Mouse (Mus musculus) MEL (cell line): ENCODE measurements around the gene Sipa1l1. TPM values are rescaled to one million over a fixed set of nuclear protein-coding genes. Genes with fewer than 3 reads are reported as not detected.

Source experiments
- DNase-seq: peaks from one replicate; pipeline ENCODE4 v3.0.0; 2011; ENCODE audit warnings: low read depth, low spot score
- H3K27ac ChIP-seq: 2 replicates; pipeline ENCODE4 v1.5.1; 2012; ENCODE audit warnings: low read depth, mild to moderate bottlenecking, control low read depth, low read length, moderate library complexity; ENCODE audit not compliant: control insufficient read depth
- H3K27me3 ChIP-seq, 2 experiments: fragments of 150-350 bp in 1 of 2; sonication (generic) in 1 of 2; 2 replicates each; pipeline ENCODE4 v1.6.1; 2012; ENCODE audit warnings: low read length in 2 of 2, mild to moderate bottlenecking in 2 of 2, improper control_type of control experiment in 1 of 2, moderate library complexity in 1 of 2; ENCODE audit not compliant: insufficient read depth in 2 of 2, control insufficient read depth in 1 of 2
- H3K36me3 ChIP-seq, 2 experiments: 2 replicates each; pipeline ENCODE4 v1.6.1; 2012 to 2014; ENCODE audit warnings: low read length in 2 of 2, improper control_type of control experiment in 1 of 2, inconsistent platforms in 1 of 2, mild to moderate bottlenecking in 1 of 2; ENCODE audit not compliant: insufficient read depth in 2 of 2, control insufficient read depth in 1 of 2
- H3K4me1 ChIP-seq, 2 experiments: fragments of 150-350 bp in 1 of 2; sonication (generic) in 1 of 2; 2 replicates each; pipeline ENCODE4 v1.6.1; 2012; ENCODE audit warnings: low read length in 2 of 2, improper control_type of control experiment in 1 of 2, mild to moderate bottlenecking in 1 of 2; ENCODE audit not compliant: insufficient read depth in 2 of 2, control insufficient read depth in 1 of 2
- H3K4me3 ChIP-seq, 2 experiments: fragments of 150-350 bp in 1 of 2; sonication (generic) in 1 of 2; 2 replicates each; pipeline ENCODE4 v1.5.1; 2012; ENCODE audit warnings: low read depth in 2 of 2, low read length in 2 of 2, mild to moderate bottlenecking in 2 of 2, moderate library complexity in 2 of 2, control low read depth in 1 of 2, improper control_type of control experiment in 1 of 2; ENCODE audit not compliant: control insufficient read depth in 1 of 2, insufficient read depth in 1 of 2
- H3K79me2 ChIP-seq: 2 replicates; pipeline ENCODE4 v1.6.1; 2012; ENCODE audit warnings: mild to moderate bottlenecking, low read length, moderate library complexity; ENCODE audit not compliant: control insufficient read depth, poor library complexity, insufficient read depth
- H3K9ac ChIP-seq: 2 replicates; pipeline ENCODE4 v1.6.1; 2012; ENCODE audit warnings: low read depth, mild to moderate bottlenecking, control low read depth, low read length, moderate library complexity; ENCODE audit not compliant: control insufficient read depth, poor library complexity, severe bottlenecking
- H3K9me3 ChIP-seq: fragments of 150-350 bp; sonication (generic); replicated peaks from 2 replicates; pipeline ENCODE4 v1.6.1; 2012; ENCODE audit warnings: mild to moderate bottlenecking, low read length, improper control_type of control experiment, moderate library complexity; ENCODE audit not compliant: insufficient read depth
- BHLHE40 ChIP-seq: IDR thresholded peaks from 2 replicates; pipeline ENCODE4 v1.6.1; 2012; ENCODE audit warnings: low read depth, mild to moderate bottlenecking, inconsistent platforms, low read length, improper control_type of control experiment, borderline replicate concordance
- CHD1 ChIP-seq: IDR thresholded peaks from 2 replicates; pipeline ENCODE4 v1.6.1; 2012; ENCODE audit warnings: low read depth, mild to moderate bottlenecking, inconsistent platforms, low read length, improper control_type of control experiment
- CHD2 ChIP-seq: IDR thresholded peaks from 2 replicates; pipeline ENCODE4 v1.6.1; 2011; ENCODE audit warnings: low read length, improper control_type of control experiment
- CTCF ChIP-seq, 3 experiments: IDR thresholded peaks in 2 of 3; conservative IDR thresholded peaks in 1 of 3; 2 replicates each; pipeline ENCODE4 v1.5.1; 2011 to 2012; ENCODE audit warnings: low read length in 3 of 3, low read depth in 2 of 3, mild to moderate bottlenecking in 2 of 3, improper control_type of control experiment in 1 of 3, inconsistent platforms in 1 of 3, mixed read lengths in 1 of 3, moderate library complexity in 1 of 3; ENCODE audit not compliant: control insufficient read depth in 1 of 3, insufficient read depth in 1 of 3, poor library complexity in 1 of 3, severe bottlenecking in 1 of 3
- E2F4 ChIP-seq: IDR thresholded peaks from 2 replicates; pipeline ENCODE4 v1.6.1; 2011; ENCODE audit warnings: low read depth, low read length, improper control_type of control experiment, borderline replicate concordance
- ELF1 ChIP-seq: IDR thresholded peaks from 2 replicates; pipeline ENCODE4 v1.6.1; 2014; ENCODE audit warnings: low read depth, mild to moderate bottlenecking, inconsistent platforms, low read length, improper control_type of control experiment, moderate library complexity
- HCFC1 ChIP-seq: IDR thresholded peaks from 2 replicates; pipeline ENCODE4 v1.6.1; 2012; ENCODE audit warnings: low read depth, mild to moderate bottlenecking, inconsistent platforms, low read length, improper control_type of control experiment, moderate library complexity
- JUND ChIP-seq: IDR thresholded peaks from 2 replicates; pipeline ENCODE4 v1.6.1; 2011; ENCODE audit warnings: low read depth, mild to moderate bottlenecking, improper control_type of control experiment, low read length
- KAT2A ChIP-seq: conservative IDR thresholded peaks from 2 replicates; pipeline ENCODE4 v1.6.1; 2012; ENCODE audit warnings: low read depth, low read length, improper control_type of control experiment, inconsistent platforms
- MAX ChIP-seq: IDR thresholded peaks from 2 replicates; pipeline ENCODE4 v1.6.1; 2011; ENCODE audit warnings: low read length, improper control_type of control experiment
- MEF2A ChIP-seq: IDR thresholded peaks from 2 replicates; pipeline ENCODE4 v1.6.1; 2014; ENCODE audit warnings: low read depth, mild to moderate bottlenecking, inconsistent platforms, low read length, improper control_type of control experiment; ENCODE audit not compliant: poor library complexity, insufficient replicate concordance, severe bottlenecking; ENCODE audit errors: extremely low read depth
- MYB ChIP-seq: IDR thresholded peaks from 2 replicates; pipeline ENCODE4 v1.6.1; 2011; ENCODE audit warnings: mild to moderate bottlenecking, low read depth, low read length, improper control_type of control experiment
- MYC ChIP-seq: IDR thresholded peaks from 2 replicates; pipeline ENCODE4 v1.6.1; 2011; ENCODE audit warnings: low read depth, mild to moderate bottlenecking, low read length, improper control_type of control experiment, moderate library complexity
- NRF1 ChIP-seq: IDR thresholded peaks from 2 replicates; pipeline ENCODE4 v1.6.1; 2014; ENCODE audit warnings: low read depth, mild to moderate bottlenecking, inconsistent platforms, low read length, improper control_type of control experiment, moderate library complexity; ENCODE audit not compliant: poor library complexity, insufficient read depth, severe bottlenecking
- POLR2A ChIP-seq, 2 experiments: IDR thresholded peaks; 2 replicates each; pipeline ENCODE4 v1.6.1; 2011 to 2012; ENCODE audit warnings: low read length in 2 of 2, mild to moderate bottlenecking in 2 of 2, control low read depth in 1 of 2, improper control_type of control experiment in 1 of 2, low read depth in 1 of 2, moderate library complexity in 1 of 2; ENCODE audit not compliant: control insufficient read depth in 1 of 2, insufficient read depth in 1 of 2, poor library complexity in 1 of 2
- POLR2AphosphoS5 ChIP-seq: IDR thresholded peaks from 2 replicates; pipeline ENCODE4 v1.6.1; 2012; ENCODE audit warnings: low read depth, borderline replicate concordance, mild to moderate bottlenecking, inconsistent platforms, low read length, moderate library complexity, mixed read lengths
- RAD21 ChIP-seq: IDR thresholded peaks from 2 replicates; pipeline ENCODE4 v1.6.1; 2011; ENCODE audit warnings: mild to moderate bottlenecking, low read depth, low read length, improper control_type of control experiment
- RCOR1 ChIP-seq: IDR thresholded peaks from 2 replicates; pipeline ENCODE4 v1.6.1; 2012; ENCODE audit warnings: low read depth, mild to moderate bottlenecking, inconsistent platforms, low read length, improper control_type of control experiment
- SIN3A ChIP-seq: IDR thresholded peaks from 2 replicates; pipeline ENCODE4 v1.6.1; 2012; ENCODE audit warnings: low read length, improper control_type of control experiment, inconsistent platforms
- TBP ChIP-seq: IDR thresholded peaks from 2 replicates; pipeline ENCODE4 v1.8.0; 2011; ENCODE audit warnings: low read depth, low read length, improper control_type of control experiment
- USF1 ChIP-seq: IDR thresholded peaks from 2 replicates; pipeline ENCODE4 v1.6.1; 2014; ENCODE audit warnings: low read depth, mild to moderate bottlenecking, inconsistent platforms, low read length, improper control_type of control experiment, moderate library complexity
- ZKSCAN1 ChIP-seq: IDR thresholded peaks from 2 replicates; pipeline ENCODE4 v1.6.1; 2012; ENCODE audit warnings: low read depth, mild to moderate bottlenecking, inconsistent platforms, low read length, improper control_type of control experiment, moderate library complexity
- ZMIZ1 ChIP-seq: IDR thresholded peaks from 2 replicates; pipeline ENCODE4 v1.6.1; 2012; ENCODE audit warnings: low read depth, mild to moderate bottlenecking, inconsistent platforms, low read length, improper control_type of control experiment, moderate library complexity
- ZNF384 ChIP-seq: IDR thresholded peaks from 2 replicates; pipeline ENCODE4 v1.6.1; 2012; ENCODE audit warnings: low read depth, mild to moderate bottlenecking, inconsistent platforms, low read length, improper control_type of control experiment
- polyA plus RNA-seq, 2 experiments: library from polyadenylated mRNA; stranded (reverse) in 1 of 2; unstranded in 1 of 2; fragments of >175 nt in 1 of 2; fragments of >200 nt in 1 of 2; gene quantifications; 2 replicates each; pipeline versions ENCODE4 v1.2.1 to v1.2.4; 2012; ENCODE audit warnings: low replicate concordance in 2 of 2, low read depth in 1 of 2; ENCODE audit not compliant: insufficient read length in 2 of 2, insufficient read depth in 1 of 2, missing spikeins in 1 of 2
- total RNA-seq: library from RNA; depleted of rRNA; stranded (reverse); fragments of 300-350 nt; gene quantifications from 2 replicates; pipeline ENCODE4 v1.2.3, GENCODE M21; 2012

Sipa1l1 gene
- total and polyA plus RNA-seq, 3 experiments, result 18.1 to 42.7 (median 19.3) TPM

GRCm38 (mm10) chr12:82312091-82312820 lies 143.1 kb downstream of the Sipa1l1 start:
- H3K27me3 ChIP-seq, result no peaks in the 10 kb centered on the region
- H3K36me3 ChIP-seq, result peaks cover 0 to 8% of the 10 kb centered on the region in 2 experiments; a peak in 2 of 4 replicates
- H3K4me1 ChIP-seq, result no peaks in the 10 kb centered on the region
- no peak for DNase-seq
- TF ChIP-seq POLR2A (IDR thresholded peaks at IDR 0.05; ENCODE audit: control insufficient read depth in 1 of 2, insufficient read depth in 1 of 2, low read depth in 1 of 2, low read length in 2 of 2, poor library complexity in 1 of 2), result no peak
- TF ChIP-seq MYB, result no peak
- no peak for TF ChIP-seq ZMIZ1
- no peak for TF ChIP-seq MAX
- no peak for TF ChIP-seq ZNF384
- no peak for TF ChIP-seq BHLHE40
- no peak for TF ChIP-seq KAT2A
- no peak for TF ChIP-seq RCOR1
- TF ChIP-seq TBP, result no peak
- TF ChIP-seq CTCF (IDR thresholded peaks at IDR 0.05 in 2 of 3, conservative IDR thresholded peaks at IDR 0.05 in 1 of 3; ENCODE audit: control insufficient read depth in 1 of 3, insufficient read depth in 1 of 3, low read depth in 2 of 3, low read length in 3 of 3, poor library complexity in 1 of 3, severe bottlenecking in 1 of 3), result no peak
- no peak for TF ChIP-seq HCFC1
- TF ChIP-seq RAD21, result no peak
- no peak for TF ChIP-seq POLR2AphosphoS5
- TF ChIP-seq ELF1, result no peak
- TF ChIP-seq JUND, result no peak
- TF ChIP-seq E2F4, result no peak
- no peak for TF ChIP-seq ZKSCAN1
- TF ChIP-seq MEF2A, result no peak
- H3K9me3 ChIP-seq, result no peaks in the 10 kb centered on the region
- H3K4me3 ChIP-seq, result no peak overlapping the region
- H3K79me2 ChIP-seq, result no peaks in the 10 kb centered on the region
- H3K27ac ChIP-seq, result no peak overlapping the region
- H3K9ac ChIP-seq, result no peak overlapping the region

GRCm38 (mm10) chr12:82313091-82313490 lies 144.0 kb downstream of the Sipa1l1 start:
- Histone ChIP-seq H3K4me3 (no peak overlapping the region), H3K27ac (no peak overlapping the region), H3K79me2 (no peaks in the 10 kb centered on the region), H3K4me1 (no peaks in the 10 kb centered on the region), H3K9me3 (no peaks in the 10 kb centered on the region), H3K36me3 (peaks cover 0 to 8% of the 10 kb centered on the region in 2 experiments; a peak in 2 of 4 replicates), H3K9ac (no peak overlapping the region), H3K27me3 (no peaks in the 10 kb centered on the region)
- TF ChIP-seq USF1, result no peak
- no peak for TF ChIP-seq NRF1
- TF ChIP-seq POLR2AphosphoS5, result no peak
- TF ChIP-seq MYC, result no peak
- TF ChIP-seq CHD1, result no peak
- no peak for TF ChIP-seq ZNF384
- no peak for TF ChIP-seq HCFC1
- no peak for TF ChIP-seq SIN3A
- TF ChIP-seq CHD2, result no peak
- DNase-seq, result no peak
